Mouse (Mus musculus) lung, embryonic 14.5 days (tissue): ENCODE data around the gene Sh3glb1. TPM values are rescaled to one million over a fixed set of nuclear protein-coding genes. Genes with fewer than 3 reads are reported as not detected.

Experiments used
- ATAC-seq: fragments of 200-750 bp; cut with Nextera tagmentation; 2 replicates; pipeline ENCODE4 v1.8.0; 2017; ENCODE audit warnings: mild to moderate bottlenecking, moderate TSS enrichment, moderate library complexity; ENCODE audit not compliant: insufficient read depth
- DNase-seq: peaks from one replicate; pipeline ENCODE4 v3.0.0-alpha.2; 2015
- H3K27ac ChIP-seq: fragments of 300-500 bp; sonication (generic); 2 replicates; pipeline ENCODE4 v1.5.1; 2014; ENCODE audit warnings: low read depth, mild to moderate bottlenecking, moderate library complexity
- H3K27me3 ChIP-seq: fragments of 300-500 bp; sonication (generic); 2 replicates; pipeline ENCODE4 v1.6.1; 2014; ENCODE audit warnings: low read length, control low read depth; ENCODE audit not compliant: insufficient read depth
- H3K36me3 ChIP-seq: fragments of 300-500 bp; sonication (generic); 2 replicates; pipeline ENCODE4 v1.6.1; 2014; ENCODE audit warnings: control low read depth; ENCODE audit not compliant: insufficient read depth
- H3K4me1 ChIP-seq: fragments of 300-500 bp; sonication (generic); 2 replicates; pipeline ENCODE4 v1.6.1; 2014; ENCODE audit warnings: antibody characterized with exemption, control low read depth; ENCODE audit not compliant: insufficient read depth
- H3K4me2 ChIP-seq: fragments of 300-500 bp; sonication (generic); 2 replicates; pipeline ENCODE4 v1.6.1; 2014; ENCODE audit warnings: mild to moderate bottlenecking
- H3K4me3 ChIP-seq: fragments of 300-500 bp; sonication (generic); 2 replicates; pipeline ENCODE4 v1.5.1; 2014; ENCODE audit warnings: low read depth, low read length
- H3K9ac ChIP-seq: fragments of 300-500 bp; sonication (generic); 2 replicates; pipeline ENCODE4 v1.6.1; 2014
- H3K9me3 ChIP-seq: fragments of 300-500 bp; sonication (generic); 2 replicates; pipeline ENCODE4 v1.6.1; 2016; ENCODE audit warnings: low read depth, low read length, control low read depth
- CTCF ChIP-seq: IDR thresholded peaks from 2 replicates; pipeline ENCODE4 v1.5.1; 2016; ENCODE audit warnings: antibody characterized with exemption, low read depth
- WGBS: fragments of 180-500 bp; shearing (Covaris S2); extraction: QIAGEN DNeasy Blood & Tissue Kit; methylation state at CpG from one replicate; pipeline ENCODE4 v1.1.7; 2014; 5-methylcytosine and 5-hydroxymethylcytosine counted together
- polyA plus RNA-seq: library from polyadenylated mRNA; unstranded; fragments of >200 nt; fragmentation: Nextera tagmentation; extraction: Ambion mirVana; gene quantifications from 2 replicates; pipeline ENCODE4 v1.2.1, GENCODE M21; 2014

Gene Sh3glb1
- polyA plus RNA-seq, 1 experiment from 2014 or later = 104 TPM

DNA sequence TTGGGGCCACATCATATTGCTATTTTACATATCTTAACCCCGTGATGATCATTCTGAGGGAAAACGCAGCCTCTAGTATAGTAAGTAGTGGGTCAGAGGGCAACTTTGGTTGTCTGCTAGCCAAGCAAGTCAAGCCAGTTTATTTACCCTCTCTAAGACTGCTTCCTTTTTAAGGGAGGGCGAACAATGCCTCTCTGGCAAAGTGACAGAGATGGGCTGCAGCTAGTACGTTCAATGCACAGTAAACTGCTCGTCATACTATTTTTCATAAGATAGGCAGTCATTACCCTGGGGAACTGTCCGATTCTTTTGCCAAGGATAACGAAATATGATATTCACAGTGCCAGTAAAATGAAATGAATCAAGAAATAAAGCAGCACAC is 1.4 kb downstream of the Sh3glb1 start:
- TF ChIP-seq CTCF = no peak
- H3K27ac ChIP-seq = peak overlapping the region; percentile 99
- no peak for ATAC-seq
- peak; percentile 79 for DNase-seq
- H3K9me3 ChIP-seq = no peaks in the 10 kb centered on the region
- 0 out of 2 replicates have a peak, but pooled peaks cover 4% of the 10 kb centered on the region for H3K36me3 ChIP-seq
- peaks cover 5% of the 10 kb centered on the region for H3K4me1 ChIP-seq
- peak overlapping the region; percentile 85 for H3K4me3 ChIP-seq
- H3K27me3 ChIP-seq = no peaks in the 10 kb centered on the region
- H3K9ac ChIP-seq = peak overlapping the region; percentile 83
- H3K4me2 ChIP-seq = peak overlapping the region; percentile 83
- WGBS = 2% methylated on average over 7 of the region's 7 CpGs

DNA sequence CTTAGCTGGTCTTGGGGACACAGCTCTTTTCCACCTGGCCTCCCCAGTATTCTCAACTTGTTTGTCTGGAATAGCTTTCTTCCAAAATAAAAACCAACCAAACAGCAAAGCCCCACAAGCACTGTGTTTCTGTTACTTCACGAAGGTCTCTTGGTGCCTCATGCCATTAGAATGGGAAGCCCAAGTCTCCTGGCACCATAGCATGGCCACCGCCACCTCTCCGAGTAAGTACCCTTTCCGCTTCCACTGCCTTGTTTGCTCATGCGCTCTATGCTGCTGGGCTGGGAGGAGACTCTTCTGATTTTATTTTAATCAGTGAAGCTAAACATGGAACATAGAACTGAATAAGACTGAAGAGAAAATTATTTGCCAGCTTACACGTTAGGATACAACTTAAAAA is 2.3 kb downstream of the Sh3glb1 start:
- H3K9ac ChIP-seq = no peak overlapping the region
- H3K36me3 ChIP-seq = 0 out of 2 replicates have a peak, but pooled peaks cover 4% of the 10 kb centered on the region
- no peak overlapping the region for H3K27ac ChIP-seq
- ATAC-seq = no peak
- peak overlapping the region; percentile 43 for H3K4me2 ChIP-seq
- H3K4me1 ChIP-seq = peaks cover 5% of the 10 kb centered on the region
- no peak for TF ChIP-seq CTCF
- 81% methylated on average over 6 of the region's 6 CpGs for WGBS
- H3K4me3 ChIP-seq = no peak overlapping the region
- no peaks in the 10 kb centered on the region for H3K27me3 ChIP-seq
- H3K9me3 ChIP-seq = no peaks in the 10 kb centered on the region
- DNase-seq = no peak

DNA sequence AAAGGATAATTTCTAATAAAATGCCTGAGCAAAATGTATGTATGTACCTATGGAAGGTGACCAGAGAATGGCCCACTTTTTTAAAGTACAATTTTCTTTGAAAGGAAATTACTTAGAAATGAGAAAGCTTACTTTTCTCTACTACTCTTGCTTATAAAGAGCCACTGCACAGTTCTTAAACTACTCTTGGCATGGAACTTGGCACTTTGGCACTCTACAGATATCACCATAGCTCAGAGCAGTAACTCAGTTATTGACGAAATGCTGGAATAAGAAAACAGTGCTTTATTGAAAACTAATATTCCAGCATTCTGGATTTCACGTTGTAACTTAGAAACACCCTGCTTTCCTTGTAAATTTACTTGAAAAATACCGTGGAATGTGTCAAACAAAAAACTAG is 3.0 kb downstream of the Sh3glb1 start:
- peaks cover 11% of the 10 kb centered on the region for H3K36me3 ChIP-seq
- no peak overlapping the region for H3K4me3 ChIP-seq

DNA sequence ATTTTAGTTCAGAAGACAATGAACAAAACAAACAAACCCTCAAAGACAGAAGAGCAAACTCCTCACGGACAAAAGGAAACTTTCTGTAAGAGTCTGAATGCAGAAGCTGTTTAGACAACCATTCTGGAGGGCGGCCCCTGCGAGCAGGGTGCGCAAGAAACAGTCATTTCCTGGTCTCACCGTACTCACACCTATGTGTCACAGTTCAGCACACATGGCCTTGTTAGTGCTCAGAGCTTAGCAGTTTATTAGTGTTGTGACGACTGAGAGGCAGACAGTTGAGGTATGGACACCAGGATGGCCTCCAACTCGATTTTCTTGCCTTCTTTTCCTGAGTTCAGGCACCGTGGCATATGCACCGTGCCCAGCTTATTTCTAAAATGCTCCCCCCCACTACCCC is 4.2 kb downstream of the Sh3glb1 start:
- ATAC-seq = no peak
- peaks cover 5% of the 10 kb centered on the region for H3K4me1 ChIP-seq
- WGBS = 41% methylated on average over 9 of the region's 9 CpGs
- no peak for TF ChIP-seq CTCF
- H3K36me3 ChIP-seq = peaks cover 21% of the 10 kb centered on the region
- no peaks in the 10 kb centered on the region for H3K9me3 ChIP-seq
- no peak overlapping the region for H3K4me3 ChIP-seq
- no peaks in the 10 kb centered on the region for H3K27me3 ChIP-seq
- H3K9ac ChIP-seq = no peak overlapping the region
- 0 out of 2 replicates have a peak overlapping the region, but pooled peaks have one; percentile 15 for H3K4me2 ChIP-seq
- no peak overlapping the region for H3K27ac ChIP-seq
- DNase-seq = peak; percentile 6

More for the DNA sequence above, 3.0 kb downstream of the Sh3glb1 start:
- Histone ChIP-seq H3K9me3 (no peaks in the 10 kb centered on the region), H3K4me1 (peaks cover 5% of the 10 kb centered on the region), H3K9ac (no peak overlapping the region), H3K27ac (no peak overlapping the region), H3K4me2 (no peak overlapping the region; the same call in 1 of the 2 replicates), H3K27me3 (no peaks in the 10 kb centered on the region)
- ATAC-seq (no peak), DNase-seq (no peak)
- TF ChIP-seq CTCF = no peak
- WGBS = 76% methylated on average over 3 of the region's 3 CpGs

DNA sequence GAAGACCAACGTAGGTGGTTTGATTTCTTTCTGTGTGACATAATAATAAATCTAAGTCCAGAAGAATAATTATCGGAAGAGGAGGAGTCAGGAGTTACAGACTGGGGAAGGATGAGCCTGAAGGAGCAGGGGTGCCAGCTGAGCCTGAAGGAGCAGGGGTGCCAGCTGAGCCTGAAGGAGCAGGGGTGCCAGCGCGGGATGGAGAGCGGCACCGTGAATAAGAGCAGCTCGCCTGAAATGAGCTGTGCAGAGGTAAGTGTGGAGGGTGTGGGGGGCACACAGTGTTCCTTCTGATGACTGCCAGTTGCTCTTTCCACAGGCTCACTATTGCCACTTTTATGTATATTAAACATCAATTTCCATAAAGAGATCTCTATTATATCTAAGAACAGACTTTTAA is 5.1 kb downstream of the Sh3glb1 start:
- TF ChIP-seq CTCF = no peak
- Histone ChIP-seq H3K9ac (no peak overlapping the region), H3K27ac (no peak overlapping the region), H3K9me3 (no peaks in the 10 kb centered on the region), H3K4me1 (peaks cover 5% of the 10 kb centered on the region), H3K27me3 (no peaks in the 10 kb centered on the region), H3K36me3 (peaks cover 23% of the 10 kb centered on the region), H3K4me2 (no peak overlapping the region), H3K4me3 (no peak overlapping the region)
- DNase-seq (no peak), ATAC-seq (no peak)
- WGBS = 68% methylated on average over 7 of the region's 7 CpGs

DNA sequence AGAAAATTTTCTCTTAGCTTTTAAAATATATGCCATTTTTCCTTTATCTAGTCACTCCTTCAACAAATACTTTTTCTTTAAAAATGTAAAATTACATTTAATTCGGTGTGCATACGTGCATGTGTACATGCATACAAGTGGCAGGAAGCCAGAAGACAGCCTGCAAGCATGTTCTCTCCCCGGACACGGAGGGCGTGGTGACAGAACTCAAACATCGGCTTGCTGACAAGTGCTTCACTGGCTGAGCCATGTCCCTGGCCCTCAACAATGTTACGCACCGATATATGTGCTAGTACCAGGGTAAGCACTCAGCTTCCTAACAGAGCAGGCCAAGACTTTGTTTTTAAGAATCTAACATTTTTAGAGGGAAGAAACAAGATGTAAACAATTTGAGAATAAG is 5.5 kb downstream of the Sh3glb1 start:
- TF ChIP-seq CTCF = no peak

DNA sequence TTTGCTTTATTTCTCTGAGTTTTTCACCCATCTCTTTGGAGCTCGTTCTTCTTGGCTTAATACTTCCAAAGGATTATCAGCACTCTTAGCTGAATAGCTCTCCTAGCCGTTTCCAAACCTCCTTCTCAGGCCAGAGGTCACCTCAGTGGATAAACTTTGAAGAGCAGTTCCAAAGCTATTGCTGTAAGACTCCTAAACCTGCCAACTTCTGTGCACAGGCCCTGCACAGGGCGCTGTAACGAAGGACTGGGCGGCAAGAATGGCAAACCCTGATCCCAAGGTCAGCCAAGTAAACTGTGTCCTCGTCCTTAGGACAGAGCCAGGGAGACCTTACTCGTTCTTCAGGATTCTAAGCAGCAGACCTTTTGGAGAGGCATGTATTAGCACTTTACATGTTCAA is 6.0 kb downstream of the Sh3glb1 start:
- no peak overlapping the region for H3K4me3 ChIP-seq
- no peak for DNase-seq
- H3K27ac ChIP-seq = peak overlapping the region; percentile 20; the same call in 1 of the 2 replicates
- peaks cover 5% of the 10 kb centered on the region for H3K4me1 ChIP-seq
- peaks cover 26% of the 10 kb centered on the region for H3K36me3 ChIP-seq
- H3K4me2 ChIP-seq = no peak overlapping the region
- no peaks in the 10 kb centered on the region for H3K9me3 ChIP-seq
- no peaks in the 10 kb centered on the region for H3K27me3 ChIP-seq
- H3K9ac ChIP-seq = no peak overlapping the region
- 46% methylated on average over 7 of the region's 7 CpGs for WGBS
- no peak for ATAC-seq
- TF ChIP-seq CTCF = no peak

More for the DNA sequence above, 5.5 kb downstream of the Sh3glb1 start:
- H3K4me1 ChIP-seq = peaks cover 5% of the 10 kb centered on the region
- no peaks in the 10 kb centered on the region for H3K9me3 ChIP-seq
- 45% methylated on average over 8 of the region's 8 CpGs for WGBS
- no peak for ATAC-seq
- H3K4me3 ChIP-seq = no peak overlapping the region
- peaks cover 23% of the 10 kb centered on the region for H3K36me3 ChIP-seq
- no peak overlapping the region for H3K9ac ChIP-seq
- DNase-seq = peak; percentile 16
- no peaks in the 10 kb centered on the region for H3K27me3 ChIP-seq
- H3K27ac ChIP-seq = no peak overlapping the region
- no peak overlapping the region for H3K4me2 ChIP-seq
